Mouse (Mus musculus): ENCODE results near the gene Col5a1.

Col5a1 gene

GRCm38 (mm10) chr2:27885456-27886147 is 623 bp upstream of the Col5a1 start:
- no peak for DNase-seq (ENCODE audit: inconsistent age in 2 of 2, low spot score in 1 of 2)

- DNase-seq (ENCODE audit: inconsistent age in 2 of 2, low spot score in 1 of 2): peak; percentile 57 to 78
Measured at GRCm38 (mm10) chr2:27886608-27887460, 609 bp downstream of the Col5a1 start.

GRCm38 (mm10) chr2:27887461-27888264 is 1.4 kb downstream of the Col5a1 start:
- DNase-seq (ENCODE audit: inconsistent age in 2 of 2, low spot score in 1 of 2): peak; percentile 49 to 75

- DNase-seq (ENCODE audit: inconsistent age in 2 of 2, low spot score in 1 of 2): peak; percentile 30 to 82
Measured at GRCm38 (mm10) chr2:27888603-27889545, 2.6 kb downstream of the Col5a1 start.

- peak; percentile 51 to 66 for DNase-seq (ENCODE audit: inconsistent age in 2 of 2, low spot score in 1 of 2)
Measured at GRCm38 (mm10) chr2:27891922-27892541, 5.8 kb downstream of the Col5a1 start.

- DNase-seq (ENCODE audit: inconsistent age in 2 of 2, low spot score in 1 of 2): no peak
Measured at GRCm38 (mm10) chr2:27893015-27893414, 6.8 kb downstream of the Col5a1 start.

- DNase-seq (ENCODE audit: inconsistent age in 2 of 2, low spot score in 1 of 2): no peak
Measured at GRCm38 (mm10) chr2:27894986-27895385, 8.8 kb downstream of the Col5a1 start.

- DNase-seq (ENCODE audit: inconsistent age in 2 of 2, low spot score in 1 of 2): no peak
Measured at GRCm38 (mm10) chr2:27895648-27896047, 9.4 kb downstream of the Col5a1 start.

GRCm38 (mm10) chr2:27897161-27897560 is 10.9 kb downstream of the Col5a1 start:
- DNase-seq (ENCODE audit: inconsistent age in 2 of 2, low spot score in 1 of 2): peak in 1 of 2 experiments; percentile 43

GRCm38 (mm10) chr2:27899894-27900293 is 13.7 kb downstream of the Col5a1 start:
- DNase-seq (ENCODE audit: inconsistent age in 2 of 2, low spot score in 1 of 2): peak in 1 of 2 experiments; percentile 87

GRCm38 (mm10) chr2:27901076-27901475 is 14.9 kb downstream of the Col5a1 start:
- no peak for DNase-seq (ENCODE audit: inconsistent age in 2 of 2, low spot score in 1 of 2)

GRCm38 (mm10) chr2:27901525-27902245 is 15.5 kb downstream of the Col5a1 start:
- no peak for DNase-seq (ENCODE audit: inconsistent age in 2 of 2, low spot score in 1 of 2)

GRCm38 (mm10) chr2:27902318-27902717 is 16.1 kb downstream of the Col5a1 start:
- DNase-seq (ENCODE audit: inconsistent age in 2 of 2, low spot score in 1 of 2): no peak

- DNase-seq (ENCODE audit: inconsistent age in 2 of 2, low spot score in 1 of 2): no peak
Measured at GRCm38 (mm10) chr2:27905411-27905810, 19.2 kb downstream of the Col5a1 start.

GRCm38 (mm10) chr2:27910501-27910900 is 24.3 kb downstream of the Col5a1 start:
- no peak for DNase-seq (ENCODE audit: inconsistent age in 2 of 2, low spot score in 1 of 2)

GRCm38 (mm10) chr2:27912546-27913275 is 26.5 kb downstream of the Col5a1 start:
- peak; percentile 86 to 91 for DNase-seq (ENCODE audit: inconsistent age in 2 of 2, low spot score in 1 of 2)

GRCm38 (mm10) chr2:27915726-27916125 is 29.5 kb downstream of the Col5a1 start:
- peak; percentile 56 to 76 for DNase-seq (ENCODE audit: inconsistent age in 2 of 2, low spot score in 1 of 2)

GRCm38 (mm10) chr2:27916316-27916715 is 30.1 kb downstream of the Col5a1 start:
- DNase-seq (ENCODE audit: inconsistent age in 2 of 2, low spot score in 1 of 2): peak; percentile 86 to 89
